Mouse (Mus musculus) sigmoid colon, adult 10 weeks (tissue): ENCODE results near the gene Lrrn4cl. TPM values are rescaled to one million over a fixed set of nuclear protein-coding genes. Genes with fewer than 3 reads are reported as not detected.

ENCODE experiments used
- polyA plus RNA-seq: library from polyadenylated mRNA; stranded (reverse); fragments of 350-450 nt; fragmentation: Illumina TruSeq; extraction: RNeasy Lipid Tissue Mini Kit (QIAGEN cat#74804); gene quantifications from one replicate; pipeline ENCODE4 v1.2.3, GENCODE M21; 2014; ENCODE audit warnings: low read depth, low replicate concordance

Gene Lrrn4cl
- polyA plus RNA-seq, 1 experiment from 2014 or later: 3.7 TPM

Other genes with a start within 250 kb of the Lrrn4cl start
- gene Slc22a6, start 232.7 kb upstream of the Lrrn4cl start, polyA plus RNA-seq: not detected
- 0.79 TPM for gene Chrm1, start 187.0 kb upstream of the Lrrn4cl start, polyA plus RNA-seq
- 38.6 TPM for gene Slc3a2, start 127.4 kb upstream of the Lrrn4cl start, polyA plus RNA-seq
- 12.7 TPM for gene Wdr74, start 114.9 kb upstream of the Lrrn4cl start, polyA plus RNA-seq
- gene 1700092M07Rik, start 110.0 kb upstream of the Lrrn4cl start, polyA plus RNA-seq: not detected
- gene Stx5a, start 109.4 kb upstream of the Lrrn4cl start, polyA plus RNA-seq: 112 TPM
- gene Nxf1, start 93.7 kb upstream of the Lrrn4cl start, polyA plus RNA-seq: 92.5 TPM
- gene Tmem223, start 79.8 kb upstream of the Lrrn4cl start, polyA plus RNA-seq: 17.2 TPM
- 30.6 TPM for gene Tmem179b, start 76.3 kb upstream of the Lrrn4cl start, polyA plus RNA-seq
- not detected for gene Taf6l, start 64.4 kb upstream of the Lrrn4cl start, polyA plus RNA-seq
- 35.0 TPM for gene Polr2g, start 52.2 kb upstream of the Lrrn4cl start, polyA plus RNA-seq
- gene Zbtb3, start 48.2 kb upstream of the Lrrn4cl start, polyA plus RNA-seq: not detected
- gene Ttc9c, start 31.4 kb upstream of the Lrrn4cl start, polyA plus RNA-seq: 112 TPM
- 195 TPM for gene Hnrnpul2, start 30.8 kb upstream of the Lrrn4cl start, polyA plus RNA-seq
- not detected for gene AC129217.1, start 21.0 kb upstream of the Lrrn4cl start, polyA plus RNA-seq
- 8.5 TPM for gene Bscl2, start 13.3 kb upstream of the Lrrn4cl start, polyA plus RNA-seq
- gene Gng3, start 11.6 kb upstream of the Lrrn4cl start, polyA plus RNA-seq: 0.69 TPM
- gene Ubxn1, start 20.7 kb downstream of the Lrrn4cl start, polyA plus RNA-seq: 17.3 TPM
- 2.2 TPM for gene Uqcc3, start 30.2 kb downstream of the Lrrn4cl start, polyA plus RNA-seq
- gene Lbhd1, start 33.0 kb downstream of the Lrrn4cl start, polyA plus RNA-seq: 37.9 TPM
- gene Gm49403, start 33.2 kb downstream of the Lrrn4cl start, polyA plus RNA-seq: not detected
- gene 1810009A15Rik, start 38.1 kb downstream of the Lrrn4cl start, polyA plus RNA-seq: 12.0 TPM
- gene Gm49416, start 38.2 kb downstream of the Lrrn4cl start, polyA plus RNA-seq: not detected
- 0.44 TPM for gene Ints5, start 42.2 kb downstream of the Lrrn4cl start, polyA plus RNA-seq
- gene Ganab, start 47.3 kb downstream of the Lrrn4cl start, polyA plus RNA-seq: 76.6 TPM
- gene B3gat3, start 69.6 kb downstream of the Lrrn4cl start, polyA plus RNA-seq: 28.4 TPM
- gene Rom1, start 78.6 kb downstream of the Lrrn4cl start, polyA plus RNA-seq: not detected
- 5.4 TPM for gene Eml3, start 78.8 kb downstream of the Lrrn4cl start, polyA plus RNA-seq
- gene Mta2, start 91.1 kb downstream of the Lrrn4cl start, polyA plus RNA-seq: 73.4 TPM
- gene Tut1, start 103.1 kb downstream of the Lrrn4cl start, polyA plus RNA-seq: 2.4 TPM
- 81.4 TPM for gene Eef1g, start 116.3 kb downstream of the Lrrn4cl start, polyA plus RNA-seq
- 158 TPM for gene Ahnak, start 138.5 kb downstream of the Lrrn4cl start, polyA plus RNA-seq
- not detected for gene Scgb1a1, start 237.2 kb downstream of the Lrrn4cl start, polyA plus RNA-seq